Mouse (Mus musculus): ENCODE results near the gene Atp2a3. TPM values are rescaled to one million over a fixed set of nuclear protein-coding genes. Genes with fewer than 3 reads are reported as not detected.

Gene Atp2a3
- total and polyA plus RNA-seq, 3 experiments: 7.2 to 11.9 (median 11.6) TPM

DNA sequence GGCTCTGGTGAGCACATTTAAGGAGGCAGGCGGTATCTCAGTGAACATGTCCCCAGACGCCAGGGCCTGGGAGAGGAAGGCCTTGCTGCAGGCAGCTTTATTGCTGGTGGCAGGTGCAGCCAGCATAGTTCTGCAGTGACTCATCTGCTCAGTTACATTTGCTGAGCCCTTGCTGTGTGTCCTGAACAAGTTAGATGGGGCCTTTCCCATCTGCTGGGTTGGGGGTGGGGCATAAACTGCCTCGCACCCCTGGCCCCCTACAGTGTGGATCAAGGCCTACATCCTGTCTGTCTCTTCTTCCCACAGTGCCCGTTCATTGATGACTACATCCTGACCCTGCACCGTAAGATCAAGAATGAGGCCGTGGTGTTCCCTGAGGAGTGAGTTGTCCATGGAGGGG, 75.9 kb downstream of the Atp2a3 start:
- peak; percentile 64 for DNase-seq

DNA sequence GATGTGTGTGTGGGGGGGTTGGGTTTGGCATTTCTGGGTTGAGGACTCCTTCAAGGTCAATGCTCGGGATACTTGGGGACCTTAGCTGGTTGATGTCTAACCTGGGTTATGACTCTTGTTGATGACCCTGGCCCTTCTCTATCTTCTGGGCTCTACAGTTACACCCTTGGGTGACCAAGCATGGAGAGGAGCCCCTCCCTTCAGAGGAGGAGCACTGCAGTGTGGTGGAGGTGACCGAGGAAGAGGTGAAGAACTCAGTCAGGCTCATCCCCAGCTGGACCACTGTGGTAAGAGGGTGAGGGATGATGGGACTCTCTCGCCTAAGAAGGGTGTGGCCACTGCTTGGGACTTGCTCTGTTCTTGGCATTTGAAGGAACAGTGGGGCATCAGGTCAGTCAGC, 76.7 kb downstream of the Atp2a3 start:
- DNase-seq: no peak

DNA sequence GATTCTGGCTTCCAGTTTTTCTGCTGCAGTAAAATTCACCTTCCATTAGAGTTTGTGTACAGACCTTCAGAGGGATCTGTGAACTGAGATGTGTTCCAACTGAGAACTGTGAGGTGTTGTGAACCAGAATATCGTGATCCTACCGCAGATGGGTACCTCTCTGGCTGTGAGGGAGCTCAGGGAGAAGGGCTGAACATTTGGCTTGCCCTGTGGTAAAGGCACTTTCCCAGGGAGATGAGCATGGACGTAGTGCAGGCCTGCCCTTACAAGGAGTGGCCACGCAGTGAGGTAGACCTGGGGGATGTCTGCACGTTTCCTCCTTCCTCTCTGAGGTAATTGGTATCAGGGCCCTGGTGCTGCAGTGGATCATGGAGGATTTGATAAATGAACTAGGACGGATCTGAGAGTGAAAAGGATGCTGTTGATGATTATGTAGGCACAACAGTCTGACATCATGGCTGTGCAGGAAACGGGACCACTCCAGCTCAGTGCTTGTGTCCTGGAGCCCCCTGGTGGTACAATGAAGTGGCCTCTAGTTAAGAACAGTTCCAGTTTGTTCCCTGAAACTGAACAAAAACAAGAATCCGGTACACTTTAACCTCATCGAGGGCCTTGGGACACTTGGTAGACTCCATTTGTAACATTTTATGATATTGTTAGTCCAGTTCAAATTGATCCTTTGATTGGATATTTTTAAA, 78.3 kb downstream of the Atp2a3 start:
- peak; percentile 60 for DNase-seq

Small RNA genes lying within 50 kb of the gene (microRNA-seq; reads per million reads assigned to microRNA genes)
- 0 reads per million in 2 experiments for gene Gm44467

Other genes with a start within 250 kb of the Atp2a3 start
- gene Cyb5d2, start 165.0 kb upstream of the Atp2a3 start, total RNA-seq (2021): 10 to 100 TPM; 21.3 to 22.9 TPM
- gene Cyb5d2, start 165.0 kb upstream of the Atp2a3 start, polyA plus RNA-seq (2012; rRNA removed): 7.8 and 8.5 TPM in 2 replicates
- gene Zzef1, start 164.9 kb upstream of the Atp2a3 start, total RNA-seq (2021): 10 to 100 TPM; 31.5 to 32.7 TPM
- 19.5 and 23.6 TPM in 2 replicates for gene Zzef1, start 164.9 kb upstream of the Atp2a3 start, polyA plus RNA-seq (2012; rRNA removed)
- gene P2rx1, start 37.9 kb downstream of the Atp2a3 start, total RNA-seq (2021): under 1 TPM; 0.40 to 0.55 TPM
- gene P2rx1, start 37.9 kb downstream of the Atp2a3 start, polyA plus RNA-seq (2012; rRNA removed): 0.85 and 1.0 TPM in 2 replicates
- 1 to 10 TPM; 1.8 to 9.8 TPM for gene Camkk1, start 57.8 kb downstream of the Atp2a3 start, total RNA-seq (2021)
- gene Camkk1, start 57.8 kb downstream of the Atp2a3 start, polyA plus RNA-seq (2012; rRNA removed): 2.2 and 3.2 TPM in 2 replicates
- 1 to 10 TPM; 9.4 to 9.5 TPM for gene Ncbp3, start 86.6 kb downstream of the Atp2a3 start, total RNA-seq (2021)
- 1.6 and 1.7 TPM in 2 replicates for gene Ncbp3, start 86.6 kb downstream of the Atp2a3 start, polyA plus RNA-seq (2012; rRNA removed)
- under 1 TPM; 0.23 to 0.79 TPM for gene Itgae, start 129.4 kb downstream of the Atp2a3 start, total RNA-seq (2021)
- gene Itgae, start 129.4 kb downstream of the Atp2a3 start, polyA plus RNA-seq (2012; rRNA removed): 0.39 and 0.54 TPM in 2 replicates
- gene Haspin, start 177.1 kb downstream of the Atp2a3 start, total RNA-seq (2021): under 1 TPM; 0.35 TPM
- gene Haspin, start 177.1 kb downstream of the Atp2a3 start, polyA plus RNA-seq (2012; rRNA removed): 0.70 and 0.91 TPM in 2 replicates
- 10 to 100 TPM in 1 of 2 experiments, 1 to 10 TPM in 1; 4.4 to 10.9 TPM for gene P2rx5, start 199.3 kb downstream of the Atp2a3 start, total RNA-seq (2021)
- gene P2rx5, start 199.3 kb downstream of the Atp2a3 start, polyA plus RNA-seq (2012; rRNA removed): 2.3 and 2.9 TPM in 2 replicates
- gene Emc6, start 215.9 kb downstream of the Atp2a3 start, total RNA-seq (2021): 10 to 100 TPM; 86.1 to 88.7 TPM
- gene Emc6, start 215.9 kb downstream of the Atp2a3 start, polyA plus RNA-seq (2012; rRNA removed): 91.0 and 117 TPM in 2 replicates
- 10 to 100 TPM; 71.0 to 87.8 TPM for gene Tax1bp3, start 215.9 kb downstream of the Atp2a3 start, total RNA-seq (2021)
- 71.0 and 77.0 TPM in 2 replicates for gene Tax1bp3, start 215.9 kb downstream of the Atp2a3 start, polyA plus RNA-seq (2012; rRNA removed)
- gene Ctns, start 237.9 kb downstream of the Atp2a3 start, total RNA-seq (2021): 10 to 100 TPM; 16.8 to 18.3 TPM
- gene Ctns, start 237.9 kb downstream of the Atp2a3 start, polyA plus RNA-seq (2012; rRNA removed): 11.1 and 12.5 TPM in 2 replicates
- 10 to 100 TPM in 1 of 2 experiments, 1 to 10 TPM in 1; 8.8 to 12.4 TPM for gene Shpk, start 238.3 kb downstream of the Atp2a3 start, total RNA-seq (2021)
- gene Shpk, start 238.3 kb downstream of the Atp2a3 start, polyA plus RNA-seq (2012; rRNA removed): 10.0 and 10.9 TPM in 2 replicates

Measured in adrenal gland, adult 2 months (tissue).